Mouse (Mus musculus): ENCODE results near the gene Vil1.
"Not testable (repeated sequence)": the region's sequence is repeated elsewhere in the genome, so short reads cannot be mapped to it uniquely, and the experiment has no call there.

Gene Vil1

DNA sequence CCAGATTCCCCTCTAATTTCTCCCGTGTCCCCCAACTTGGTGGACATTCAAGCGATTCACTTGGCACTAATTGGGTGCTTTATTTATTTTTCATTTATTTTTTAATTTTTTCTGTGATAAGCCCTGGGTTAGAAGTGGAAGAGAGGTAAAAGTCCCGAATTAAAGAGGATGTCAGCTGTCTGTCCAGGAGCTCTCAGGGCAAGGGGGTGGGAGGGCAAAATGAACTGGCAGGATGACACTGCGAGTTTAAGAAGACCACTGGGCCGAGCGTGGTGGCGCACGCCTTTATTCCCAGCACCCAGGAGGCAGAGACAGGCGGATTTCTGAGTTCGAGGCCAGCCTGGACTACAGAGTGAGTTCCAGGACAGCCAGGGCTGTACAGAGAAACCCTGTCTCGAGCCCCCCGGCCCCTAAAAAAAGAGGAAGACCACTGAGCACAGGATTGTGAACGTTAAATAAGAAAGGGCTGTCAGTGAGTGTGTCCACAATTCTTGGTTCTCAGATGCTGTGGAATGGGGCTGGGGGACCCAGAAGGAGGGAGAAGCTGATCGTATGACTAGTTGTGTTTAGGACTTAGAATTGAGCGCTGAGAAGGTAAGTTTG is 21.7 kb upstream of the Vil1 start:
- no peak for DNase-seq

DNA sequence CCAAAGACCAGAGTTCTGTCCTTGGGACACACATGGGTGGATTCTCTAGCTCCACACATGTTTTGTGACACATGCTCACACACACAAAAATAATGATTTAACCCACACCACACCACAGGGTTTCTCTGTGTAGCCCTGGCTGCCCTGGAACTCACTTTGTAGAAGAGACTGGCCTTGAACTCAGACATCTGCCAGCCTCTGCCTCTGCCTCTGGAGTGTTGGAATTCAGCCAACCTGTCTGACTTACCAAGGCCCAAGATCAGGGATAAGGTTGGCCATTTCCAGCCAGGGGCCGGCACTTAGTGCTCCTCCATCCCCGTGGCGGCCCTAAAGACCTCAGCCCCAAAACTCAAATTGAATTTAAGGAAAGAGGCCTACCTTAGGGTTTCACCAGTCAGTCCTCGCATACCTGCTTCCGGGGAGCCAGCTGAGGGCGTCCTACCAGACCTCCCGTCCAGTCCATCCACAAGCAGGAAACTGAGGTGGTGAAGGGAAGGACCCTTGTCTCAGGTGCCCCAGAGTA is 20.7 kb upstream of the Vil1 start:
- DNase-seq = no peak

DNA sequence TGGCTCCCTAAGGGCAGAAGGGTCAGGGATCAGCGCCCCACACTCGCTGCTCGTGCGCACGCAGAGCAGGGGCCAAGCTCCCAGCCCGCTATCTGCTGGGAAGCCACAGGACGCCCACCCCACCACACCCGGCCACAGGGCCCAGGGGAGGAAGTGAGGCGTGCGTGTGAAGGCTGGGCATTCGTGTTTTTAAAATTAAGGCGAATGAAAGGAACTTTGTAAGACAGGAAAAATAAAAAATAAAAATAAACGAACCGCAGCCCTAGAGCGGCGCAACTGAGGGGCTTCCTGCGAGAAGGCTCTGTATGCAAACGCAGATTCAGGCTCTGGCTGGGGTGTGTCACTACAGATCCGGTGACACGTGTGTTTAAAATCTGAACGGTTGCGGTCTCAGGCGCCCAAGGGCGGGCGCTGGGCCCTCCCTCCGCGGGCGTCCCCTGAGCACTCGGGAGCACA is 19.3 kb upstream of the Vil1 start:
- DNase-seq = peak; percentile 82 to 87

DNA sequence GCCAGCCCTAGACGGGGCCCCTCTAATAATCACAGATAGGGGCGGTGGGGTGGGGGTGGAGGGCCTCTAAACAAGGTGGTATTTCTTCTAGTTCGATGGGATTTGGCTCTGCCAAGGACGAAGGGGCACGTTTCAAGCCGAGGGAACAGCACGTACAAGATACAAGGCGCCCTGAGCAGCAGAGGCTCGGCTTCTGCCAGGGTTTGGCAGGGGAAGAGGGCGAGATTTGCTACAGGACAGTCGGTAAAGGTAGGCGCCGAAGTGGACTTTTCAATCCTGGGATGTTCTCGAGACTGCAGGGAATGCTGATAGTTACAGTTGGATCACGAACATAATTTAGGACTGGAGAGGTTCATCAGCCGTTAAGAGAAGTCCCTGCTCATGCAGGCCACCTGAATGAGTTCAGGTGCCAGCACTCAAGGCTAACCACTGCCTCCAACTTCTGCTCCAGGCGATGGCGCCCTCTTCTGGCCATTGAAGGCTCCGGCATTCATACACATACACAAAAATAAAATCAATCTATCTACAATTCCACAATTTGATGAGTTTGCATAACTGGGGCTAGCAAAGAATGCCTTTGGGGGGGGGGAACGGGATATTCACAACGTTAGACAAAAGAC is 18.8 kb upstream of the Vil1 start:
- peak; percentile 88 to 89 for DNase-seq

DNA sequence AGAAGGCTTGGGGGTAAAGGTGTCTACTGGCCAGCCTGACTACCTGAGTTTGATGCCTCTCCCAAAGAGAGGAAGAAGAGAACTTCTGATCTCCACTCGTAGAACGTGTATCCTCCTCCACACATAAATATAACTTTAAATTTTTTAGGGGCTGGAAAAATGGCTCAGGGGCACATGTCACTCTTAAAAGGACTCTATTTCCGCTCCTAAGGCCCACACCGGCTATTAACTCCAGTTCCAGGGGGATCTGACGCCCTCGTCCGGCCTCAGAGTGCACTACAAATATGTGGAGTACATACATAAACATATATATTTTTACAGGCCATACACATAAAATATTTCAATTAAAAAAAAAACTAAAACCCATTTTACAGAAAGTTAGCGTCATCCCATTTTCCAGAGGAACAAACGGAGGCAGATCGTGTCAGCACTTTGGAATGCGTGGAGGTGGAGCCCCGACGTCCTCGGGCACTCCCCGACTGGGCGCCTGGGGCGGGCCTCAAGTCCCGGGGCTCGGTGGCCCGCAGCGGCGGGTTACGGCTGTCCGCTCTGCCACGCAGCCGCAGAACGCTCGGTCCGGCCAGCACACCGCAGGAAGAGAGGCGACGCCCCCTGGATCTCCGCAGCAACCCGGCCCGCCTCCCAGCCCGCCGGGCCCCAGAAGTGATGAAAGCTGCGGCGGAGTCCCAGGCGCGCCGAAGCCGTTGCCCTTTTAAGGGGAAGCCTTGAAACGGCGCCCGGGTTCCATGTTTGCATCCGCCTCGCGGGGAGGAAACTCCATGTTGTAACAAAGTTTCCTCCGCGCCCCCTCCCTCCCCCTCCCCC is 18.0 kb upstream of the Vil1 start, which contains the start of gene Ctdsp1:
Gene Ctdsp1, plus strand, starts transcription at position 586 of the 825 bp plus-strand sequence.
- DNase-seq = peak; percentile 93 to 94

DNA sequence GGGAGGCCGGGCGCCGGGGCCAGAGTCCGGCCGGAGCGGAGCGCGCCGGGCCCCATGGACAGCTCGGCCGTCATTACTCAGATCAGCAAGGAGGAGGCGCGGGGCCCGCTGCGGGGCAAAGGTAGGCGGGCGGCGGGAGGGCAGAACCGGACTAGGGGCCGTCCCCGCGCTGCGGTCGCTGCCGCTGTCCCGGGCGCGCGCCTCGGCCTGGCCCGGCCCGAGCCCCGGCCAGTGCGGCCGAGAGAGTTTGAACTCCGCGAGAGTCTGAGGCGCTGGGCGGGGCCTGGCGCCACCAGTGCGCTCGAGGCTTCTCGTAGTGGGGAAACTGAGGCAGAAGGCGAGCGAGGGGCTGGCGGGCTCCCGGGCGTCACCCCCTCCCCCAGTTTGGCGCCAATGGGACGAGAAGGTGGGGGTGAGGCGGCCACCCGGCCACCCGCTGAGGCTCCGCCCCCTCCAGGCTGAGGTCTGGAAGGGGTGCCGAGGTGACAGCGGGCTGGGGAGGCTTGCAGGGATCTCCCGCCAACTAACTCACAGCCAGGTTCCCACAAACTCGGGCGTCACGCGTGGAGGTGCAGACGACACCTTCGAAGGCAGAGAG is 17.2 kb upstream of the Vil1 start:
- peak; percentile 64 to 69 for DNase-seq

DNA sequence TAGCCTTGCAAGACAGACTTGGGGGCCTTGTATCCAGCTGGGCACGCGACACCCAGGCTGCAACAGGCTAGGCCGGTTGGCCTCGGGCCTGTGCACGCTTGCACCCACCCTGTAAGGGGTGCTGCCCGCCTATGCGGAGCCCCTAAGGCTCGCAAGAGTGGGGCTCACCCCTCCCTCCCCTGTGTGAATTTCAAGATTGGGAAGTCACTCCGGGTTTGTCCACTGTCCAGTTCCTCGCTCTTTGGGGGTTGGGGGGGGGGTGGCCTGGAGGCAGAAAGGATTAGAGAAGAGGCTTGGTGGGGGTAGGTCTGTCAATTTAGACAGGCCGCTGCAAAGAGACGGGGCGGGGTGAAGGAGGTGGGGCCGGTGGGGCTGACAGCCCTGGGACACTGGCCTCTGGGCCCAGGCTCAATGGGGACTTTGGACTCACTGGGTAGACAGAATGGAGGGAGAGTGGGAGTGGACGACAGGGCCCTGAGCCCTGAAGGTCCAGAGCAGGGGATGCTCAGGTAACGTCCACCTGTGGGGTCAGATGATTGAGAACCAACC is 16.7 kb upstream of the Vil1 start:
- DNase-seq = no peak

DNA sequence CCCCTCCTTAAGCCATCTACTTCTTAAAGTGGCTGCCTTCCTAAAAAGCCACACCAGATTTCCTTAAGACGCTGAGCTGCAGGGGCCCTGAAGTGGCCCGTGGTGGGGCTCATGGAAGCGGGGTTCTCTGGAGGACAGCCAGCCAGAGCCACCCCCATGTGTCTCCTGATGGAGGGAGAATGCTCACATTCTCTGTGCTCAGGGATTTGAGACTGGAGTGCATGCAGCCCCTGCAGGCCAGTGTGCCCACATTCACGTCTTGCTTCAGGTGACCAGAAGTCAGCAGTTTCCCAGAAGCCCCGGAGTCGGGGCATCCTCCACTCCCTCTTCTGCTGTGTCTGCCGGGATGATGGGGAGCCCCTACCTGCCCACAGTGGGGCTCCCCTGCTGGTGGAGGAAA is 16.2 kb upstream of the Vil1 start:
- DNase-seq = no peak

DNA sequence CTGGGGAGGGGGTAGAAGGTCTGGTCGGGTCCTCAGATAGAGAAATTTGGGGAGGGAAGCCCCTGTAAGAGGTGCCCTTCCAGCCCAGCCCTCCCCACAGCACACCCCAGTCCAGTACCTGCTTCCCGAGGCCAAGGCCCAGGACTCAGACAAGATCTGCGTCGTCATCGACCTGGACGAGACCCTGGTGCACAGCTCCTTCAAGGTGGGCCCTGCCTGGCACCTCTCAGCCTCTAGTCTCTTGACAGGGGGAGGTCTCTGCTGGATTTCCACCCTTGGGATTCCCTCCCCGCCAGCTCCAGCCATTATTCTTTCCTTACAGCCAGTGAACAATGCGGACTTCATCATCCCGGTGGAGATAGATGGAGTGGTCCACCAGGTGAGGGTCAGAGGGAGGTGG is 15.5 kb upstream of the Vil1 start:
- DNase-seq = no peak

DNA sequence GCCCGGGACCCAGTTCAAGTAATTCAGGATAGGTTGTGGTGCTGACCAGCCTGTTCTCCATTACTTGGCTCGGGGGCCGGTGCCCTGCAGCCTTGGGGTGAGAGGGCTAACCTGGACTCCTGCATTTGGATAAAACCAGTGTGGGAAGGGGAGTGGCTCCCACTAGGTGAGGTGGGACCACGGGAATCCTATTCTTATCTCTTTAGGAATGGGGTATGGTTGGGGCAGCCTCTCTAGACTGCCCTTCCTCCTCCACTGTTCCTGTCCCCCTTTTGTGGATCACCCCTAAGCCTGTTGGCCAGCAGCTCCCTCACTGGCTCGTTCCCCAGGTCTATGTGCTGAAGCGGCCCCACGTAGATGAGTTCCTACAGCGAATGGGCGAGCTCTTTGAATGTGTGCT is 14.9 kb upstream of the Vil1 start:
- no peak for DNase-seq

DNA sequence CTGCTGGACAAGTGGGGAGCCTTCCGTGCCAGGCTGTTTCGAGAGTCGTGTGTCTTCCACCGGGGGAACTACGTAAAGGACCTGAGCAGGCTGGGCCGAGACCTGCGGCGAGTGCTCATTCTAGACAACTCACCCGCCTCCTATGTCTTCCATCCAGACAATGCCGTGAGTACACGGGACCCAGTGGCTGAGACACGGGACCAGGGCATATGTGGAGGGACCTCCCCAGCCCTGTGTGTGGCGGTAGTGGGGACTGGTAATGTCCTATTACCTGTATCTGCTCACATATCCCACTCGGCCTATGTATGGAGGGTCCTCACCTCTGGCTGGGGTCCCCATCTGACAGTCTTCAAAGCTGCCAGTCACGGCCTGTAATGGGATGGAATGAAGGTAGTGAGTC is 14.3 kb upstream of the Vil1 start:
- DNase-seq = no peak

DNA sequence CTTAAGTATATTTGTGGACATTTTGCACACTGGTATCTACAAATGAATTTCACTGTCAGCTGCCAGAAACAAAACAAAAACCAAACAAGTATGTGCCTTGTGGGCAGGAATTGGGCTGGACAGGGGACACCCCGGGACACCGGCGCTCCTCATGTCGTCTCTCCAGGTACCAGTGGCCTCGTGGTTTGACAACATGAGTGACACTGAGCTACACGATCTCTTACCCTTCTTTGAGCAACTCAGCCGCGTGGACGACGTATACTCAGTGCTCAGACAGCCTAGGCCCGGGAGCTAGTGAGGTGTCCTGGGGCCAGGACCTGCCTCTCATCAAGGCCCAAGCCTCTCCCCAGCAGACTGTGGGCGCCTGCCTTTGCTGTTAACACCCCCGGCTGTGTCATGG is 13.9 kb upstream of the Vil1 start:
- DNase-seq = no peak

DNA sequence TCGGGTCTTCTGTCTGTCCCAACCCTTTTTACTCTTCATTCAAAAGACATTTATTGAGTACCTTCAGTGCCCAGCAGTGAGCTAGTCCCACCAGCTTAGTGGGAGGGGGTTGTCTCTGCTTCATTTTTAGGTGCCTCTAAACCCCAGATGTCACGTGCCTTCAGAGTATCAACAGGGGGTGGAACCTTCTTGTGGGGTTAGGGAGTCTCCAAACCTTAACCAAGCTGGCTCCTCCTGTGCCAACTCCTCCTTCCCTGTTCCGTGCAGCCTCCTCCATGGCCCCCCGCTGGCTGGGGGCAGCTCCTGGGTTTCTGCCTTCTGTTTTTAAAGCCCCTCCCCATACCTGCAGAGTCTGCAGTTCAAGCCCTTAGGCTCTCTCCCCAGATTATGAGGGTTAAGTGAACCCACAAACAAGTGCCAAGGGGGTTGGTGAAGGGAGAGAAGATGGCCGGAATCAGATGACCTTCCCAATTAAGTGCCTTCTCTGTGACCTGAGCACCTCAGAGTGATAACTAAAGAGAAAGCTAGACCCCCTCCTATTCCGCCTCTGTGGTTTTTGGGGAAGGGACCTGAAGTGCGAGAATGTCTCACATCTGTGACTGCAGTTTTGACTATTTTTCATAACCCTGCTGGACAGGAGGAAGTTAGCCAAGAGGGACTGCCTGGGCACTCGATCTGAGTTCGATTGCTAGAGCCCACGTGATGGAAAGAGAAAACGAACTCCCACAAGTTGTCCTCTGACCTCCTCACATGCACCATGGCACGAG is 12.5 kb upstream of the Vil1 start:
- not testable (repeated sequence) for DNase-seq

DNA sequence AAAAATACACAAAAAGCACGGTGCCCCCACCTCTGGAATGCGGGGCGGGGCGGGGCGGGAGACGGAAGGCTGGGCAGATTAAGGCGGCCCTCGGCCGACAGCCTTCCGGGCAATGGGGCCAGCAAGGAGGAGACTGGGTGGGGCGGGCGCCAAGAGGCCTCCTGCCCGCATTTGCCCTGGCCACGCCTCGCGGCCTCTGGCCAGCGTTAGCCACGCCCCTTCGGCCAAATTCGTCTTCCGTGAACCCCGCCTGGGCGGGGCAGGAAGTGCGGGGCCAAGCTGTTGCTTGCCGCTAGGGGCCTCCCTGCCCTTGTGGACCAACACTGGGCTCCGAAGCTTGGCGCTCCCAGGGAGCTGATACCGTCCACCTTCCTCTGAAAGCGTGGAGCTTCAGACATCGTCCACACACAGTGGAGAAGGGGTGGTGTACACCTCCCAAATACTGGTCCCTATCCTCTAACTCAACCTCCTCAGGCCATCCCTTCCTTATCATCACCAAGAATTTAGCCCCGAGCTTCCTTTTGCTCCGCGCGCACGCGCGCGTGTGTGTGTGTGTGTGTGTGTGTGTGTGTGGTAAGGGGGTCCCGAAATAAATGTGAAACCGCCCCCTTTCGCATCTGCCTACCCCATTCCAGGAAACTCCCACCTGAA is 11.8 kb upstream of the Vil1 start:
- DNase-seq = peak; percentile 83 to 84

DNA sequence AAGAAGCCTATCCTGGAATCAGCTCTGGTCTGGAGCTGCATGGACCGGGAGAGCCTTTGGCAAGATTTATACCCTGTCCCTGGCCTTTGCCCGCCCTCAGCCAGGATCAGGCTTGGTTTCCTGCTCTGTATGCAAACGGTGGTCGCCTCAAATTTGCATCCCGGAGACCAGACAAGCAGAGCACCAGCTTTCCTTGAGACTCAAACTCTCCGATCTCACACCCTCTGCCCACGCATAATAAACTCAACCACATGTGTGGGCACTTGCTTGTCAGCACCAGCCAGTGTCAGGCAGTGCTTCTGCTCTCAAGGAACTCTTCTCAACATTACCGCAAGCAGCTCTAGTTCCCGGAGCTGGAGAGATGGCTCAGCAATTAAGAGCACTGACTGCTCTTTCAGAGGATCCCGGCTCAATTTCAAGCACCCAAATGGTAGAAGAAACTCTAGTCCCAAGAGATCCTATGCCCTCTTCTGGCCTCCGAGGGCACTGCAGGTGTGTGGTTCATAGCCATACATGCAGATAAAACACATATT is 11.2 kb upstream of the Vil1 start:
- peak; percentile 90 to 92 for DNase-seq

DNA sequence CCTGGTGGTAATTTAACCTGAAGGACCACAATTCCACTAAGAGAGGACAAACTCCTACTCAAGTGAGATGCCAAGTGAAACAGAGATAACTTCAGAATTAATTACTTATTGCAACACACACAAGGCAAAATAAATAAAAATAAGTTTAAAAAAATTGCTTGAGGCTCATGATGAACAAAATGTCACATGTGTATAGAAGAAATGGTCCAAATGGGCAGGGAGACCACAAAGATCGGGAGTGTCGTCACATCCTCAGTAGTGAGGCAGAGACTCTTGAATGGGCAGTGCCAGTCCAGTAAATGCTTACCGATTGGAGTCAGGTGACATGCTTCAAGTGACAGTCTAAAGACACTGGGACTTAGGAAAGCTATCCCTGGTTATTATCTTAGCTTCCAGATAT is 8.6 kb upstream of the Vil1 start:
- DNase-seq = no peak

DNA sequence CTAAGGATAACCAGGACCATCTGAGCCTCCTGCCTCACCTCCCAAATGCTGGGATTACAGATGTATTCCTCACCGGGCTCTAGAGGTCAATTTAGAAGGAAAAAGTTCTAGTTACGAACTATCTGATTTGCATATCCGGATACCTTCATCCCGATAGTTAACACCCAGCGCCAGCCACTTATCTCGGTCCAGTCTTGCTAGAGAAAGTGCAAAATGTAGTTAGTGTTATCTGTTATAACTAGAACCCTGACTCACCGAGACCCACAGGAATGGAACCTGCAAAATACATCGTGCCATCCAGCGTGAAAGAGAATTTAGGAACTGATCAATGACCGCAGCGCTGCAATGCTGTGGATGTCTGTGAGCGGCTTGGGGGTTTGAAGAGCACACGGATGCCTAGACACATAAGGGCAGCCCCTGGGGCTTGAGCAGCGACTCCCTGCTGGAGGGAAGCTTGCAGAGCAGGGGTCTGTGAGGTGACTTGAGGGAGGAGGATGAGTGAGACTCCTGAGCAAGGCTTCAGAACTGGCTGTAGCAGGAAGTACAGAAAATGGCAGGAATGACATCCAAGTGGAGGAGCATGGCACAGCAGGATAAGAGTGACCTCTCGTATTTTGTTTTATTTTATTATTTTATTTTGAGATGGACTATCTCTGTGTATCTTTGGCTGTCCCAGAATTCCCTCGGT is 8.0 kb upstream of the Vil1 start:
- no peak for DNase-seq

DNA sequence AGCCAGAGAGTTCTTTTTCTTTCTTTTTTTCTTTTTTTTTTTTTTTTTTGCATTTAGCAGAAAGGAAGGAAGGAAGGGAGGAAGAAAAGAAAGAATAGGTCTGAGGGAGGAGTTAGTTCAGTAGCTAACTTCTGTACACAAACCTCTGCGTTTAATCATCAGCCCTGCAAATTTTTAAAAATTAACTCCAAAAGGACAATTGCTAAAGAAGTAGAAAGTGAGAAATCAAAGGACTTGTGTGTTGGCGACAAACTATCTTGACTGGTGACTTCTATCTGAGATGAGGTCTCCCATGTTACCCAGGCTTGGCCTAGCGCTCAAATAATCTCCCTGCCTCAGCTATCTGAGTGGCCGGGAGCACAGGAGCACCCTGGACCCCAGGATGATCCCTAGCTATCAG is 5.0 kb upstream of the Vil1 start:
- DNase-seq = no peak

DNA sequence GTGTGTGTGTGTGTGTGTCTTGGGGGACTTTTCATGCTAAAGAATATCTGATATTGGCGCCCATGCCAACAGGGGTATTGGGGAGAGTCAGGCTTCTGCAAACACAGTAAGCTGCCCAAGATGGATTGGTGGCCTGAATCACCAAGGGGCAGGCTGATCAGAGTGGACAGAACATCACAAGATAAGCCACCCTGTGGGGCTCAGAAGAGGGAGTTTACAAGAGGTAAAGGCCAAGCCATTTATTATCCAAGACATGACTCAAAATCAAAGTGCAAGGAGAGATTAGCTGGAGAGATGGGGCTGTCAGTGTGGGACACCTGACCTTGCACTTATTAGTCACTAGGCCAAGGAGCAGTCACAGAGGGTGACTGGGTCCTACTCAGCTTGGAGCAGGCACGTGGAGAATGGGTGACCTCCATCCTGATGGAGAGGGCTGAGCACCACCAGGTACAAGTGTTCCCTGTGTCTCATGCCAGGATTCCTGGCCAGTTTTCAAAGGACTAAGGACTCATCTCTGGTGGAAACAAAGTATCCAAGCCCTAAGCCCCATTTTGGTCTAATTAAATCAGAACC is 2.7 kb downstream of the Vil1 start:
- DNase-seq = no peak

DNA sequence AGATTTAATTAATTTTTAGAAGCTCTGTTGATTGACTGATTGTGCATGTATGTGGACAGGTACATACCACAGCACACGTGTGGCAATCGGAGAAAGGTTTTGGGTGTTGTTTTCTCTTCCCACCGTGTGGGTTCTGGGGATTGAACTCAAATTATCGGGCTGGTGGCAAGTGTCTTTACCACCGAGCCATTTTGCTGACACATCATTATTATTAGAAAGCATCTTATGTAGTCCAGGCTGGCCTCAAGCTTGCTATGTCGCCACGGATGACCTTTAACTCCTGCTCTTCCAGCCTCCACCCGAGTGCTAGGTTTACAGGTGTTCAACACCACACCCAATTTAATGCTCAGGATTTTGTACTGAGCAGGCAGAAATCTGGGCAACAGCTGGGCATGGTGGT is 3.5 kb downstream of the Vil1 start:
- no peak for DNase-seq

DNA sequence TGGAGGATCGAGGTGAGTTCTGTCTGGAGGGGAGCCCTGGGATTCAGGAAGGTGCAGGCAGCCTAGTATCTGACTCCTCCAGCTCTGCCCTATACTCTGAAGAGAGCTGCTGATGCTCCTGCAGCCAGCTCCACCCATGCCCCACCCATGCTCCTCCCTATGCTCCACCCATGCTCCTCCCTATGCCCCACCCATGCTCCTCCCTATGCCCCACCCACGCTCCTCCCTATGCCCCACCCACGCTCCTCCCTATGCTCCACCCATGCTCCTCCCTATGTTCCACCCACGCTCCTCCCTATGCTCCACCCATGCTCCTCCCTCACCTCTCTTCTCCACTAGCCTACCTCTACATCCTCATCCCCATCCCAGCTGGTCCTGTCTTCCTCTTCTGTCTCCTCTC is 6.0 kb downstream of the Vil1 start:
- no peak for DNase-seq
